Mouse (Mus musculus): ENCODE measurements around the gene Ube2c.

Gene Ube2c

DNA sequence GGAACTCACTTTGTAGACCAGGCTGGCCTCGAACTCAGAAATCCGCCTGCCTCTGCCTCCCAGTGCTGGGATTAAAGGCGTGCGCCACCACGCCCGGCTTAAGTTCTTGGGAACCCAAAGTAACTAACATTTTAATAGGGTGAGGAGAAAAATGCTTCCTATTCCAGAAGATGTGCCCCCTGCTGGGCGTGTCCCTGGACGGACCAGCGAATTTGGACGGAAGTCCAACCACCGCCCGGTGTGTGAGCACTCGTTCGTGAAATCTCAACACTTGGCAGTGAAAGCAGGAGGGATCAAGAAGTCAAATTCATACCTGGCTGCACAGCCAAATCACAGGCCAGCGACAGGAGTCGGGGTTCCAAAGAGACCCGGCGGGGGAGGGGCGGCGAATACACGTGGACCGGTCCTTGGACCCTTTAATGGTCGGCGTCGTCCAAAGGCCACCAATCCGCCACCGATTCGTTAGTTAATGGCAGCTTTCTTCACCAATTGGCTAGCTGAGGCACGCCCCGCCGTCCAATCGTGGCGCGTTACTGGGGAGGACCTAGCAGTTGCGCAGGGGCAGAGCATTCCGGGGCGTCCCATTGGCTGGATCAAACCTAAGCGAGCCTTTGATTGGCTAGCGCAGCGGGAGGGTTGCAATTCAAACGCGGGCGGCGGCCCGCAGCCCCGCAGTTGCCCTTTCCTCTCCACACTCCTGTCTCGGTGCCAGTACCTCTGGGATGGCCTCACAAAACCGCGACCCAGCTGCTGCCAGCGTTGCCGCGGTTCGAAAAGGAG, at the start of gene Ube2c:
TSS of gene Ube2c (plus strand) at position 641 of the 780 bp plus-strand sequence.
- peak; percentile 95 for DNase-seq (ENCODE audit: low read depth, low spot score)

DNA sequence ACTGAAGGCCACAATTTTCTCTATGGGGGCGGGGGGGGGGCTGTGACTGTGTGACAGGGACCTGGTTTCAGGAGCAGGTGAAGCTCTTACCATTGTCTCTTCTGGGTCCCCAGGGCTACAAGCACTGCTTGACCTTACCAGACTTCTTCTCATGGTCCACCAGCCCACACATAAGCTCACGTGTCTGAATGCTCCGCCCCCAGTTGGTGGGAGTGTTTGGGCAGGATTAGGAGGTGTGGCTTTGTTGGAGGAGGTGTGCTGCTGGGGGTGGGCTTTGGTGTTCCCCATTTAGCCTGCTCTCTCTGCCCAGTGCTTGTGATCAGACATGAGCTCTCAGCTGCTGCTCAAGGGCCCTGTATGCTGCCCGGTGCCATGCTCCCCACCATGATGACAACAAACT, 46.4 kb upstream of the Ube2c start:
- DNase-seq (ENCODE audit: low read depth, low spot score), result no peak

DNA sequence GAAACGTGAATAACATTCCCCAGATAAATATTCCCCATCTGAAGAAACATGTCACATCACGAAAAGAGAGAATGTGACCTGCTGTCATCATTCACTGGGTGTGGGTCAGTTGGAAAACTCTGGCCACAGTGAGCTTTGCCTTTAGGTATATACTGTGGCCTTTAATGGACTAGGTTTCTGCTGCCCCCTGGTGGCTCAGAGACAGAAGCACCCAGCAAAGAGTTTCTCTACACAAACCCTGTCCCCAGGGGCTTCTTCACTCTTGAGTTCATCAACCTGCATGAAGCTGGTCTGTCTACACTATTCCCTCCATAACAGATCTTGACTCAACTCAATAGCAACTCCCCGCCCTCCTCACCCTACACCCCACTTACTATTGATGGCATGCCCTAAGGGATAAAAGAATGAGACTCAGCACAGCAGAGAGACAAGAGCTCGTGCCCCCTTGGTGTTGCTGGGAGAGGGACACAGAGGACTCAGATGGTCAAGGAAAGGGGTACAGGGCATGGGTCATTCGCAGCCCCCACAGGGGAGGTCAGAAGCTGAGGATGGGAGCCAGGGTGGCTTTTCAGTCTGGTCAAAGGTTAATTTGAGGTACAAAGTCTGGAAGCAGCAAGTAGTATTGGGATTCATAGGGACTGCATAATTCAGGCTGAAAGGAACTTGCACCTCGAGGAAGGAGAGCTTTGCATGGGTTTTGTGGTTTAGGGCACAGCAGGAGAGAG, 43.6 kb upstream of the Ube2c start:
- DNase-seq (ENCODE audit: low read depth, low spot score), result no peak

- DNase-seq (ENCODE audit: low read depth, low spot score), result no peak
These were observed 38.0 kb upstream of the Ube2c start for GRCm38 (mm10) chr2:164731719-164732118.

DNA sequence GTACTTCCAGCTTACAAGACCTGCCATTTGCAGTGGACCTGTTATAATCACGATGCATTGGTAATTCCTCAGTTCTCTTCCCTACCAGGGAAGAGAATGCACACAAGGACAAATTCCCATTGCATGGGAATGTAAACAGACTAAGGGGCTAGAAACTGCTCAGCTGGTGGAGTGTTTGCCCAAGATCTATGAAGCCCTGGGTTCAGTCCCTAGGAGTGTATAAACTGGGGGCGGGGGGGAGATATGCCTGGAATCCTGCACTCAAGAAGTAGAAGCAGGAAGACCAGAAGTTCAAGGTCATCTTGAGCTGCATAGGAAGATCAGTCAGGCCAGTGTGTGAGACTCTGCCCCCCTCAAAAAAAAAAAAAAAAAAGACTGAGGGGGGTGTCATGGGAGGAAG, 36.4 kb upstream of the Ube2c start:
- DNase-seq (ENCODE audit: low read depth, low spot score), result no peak

- DNase-seq (ENCODE audit: low read depth, low spot score), result no peak
These were observed 34.9 kb upstream of the Ube2c start for GRCm38 (mm10) chr2:164734839-164735238.

DNA sequence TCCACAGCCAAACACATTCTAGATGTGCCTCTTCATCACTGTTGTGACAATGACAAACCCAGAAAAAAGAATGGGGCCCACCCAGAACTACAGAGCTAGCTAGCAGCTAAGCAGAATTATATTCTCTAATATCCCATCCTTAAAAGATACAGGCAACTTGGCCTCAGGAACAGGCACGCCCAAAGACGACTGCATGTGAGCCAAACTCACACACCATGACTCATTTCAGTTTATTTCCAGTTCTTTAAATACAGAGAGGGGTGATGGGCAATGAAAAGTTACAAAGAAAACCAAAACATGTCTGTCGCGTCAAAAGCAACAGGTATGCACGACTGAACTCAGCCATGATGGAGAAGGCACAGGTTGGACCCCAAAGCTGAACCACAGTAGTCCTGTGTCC, 34.3 kb upstream of the Ube2c start:
- DNase-seq (ENCODE audit: low read depth, low spot score), result no peak

DNA sequence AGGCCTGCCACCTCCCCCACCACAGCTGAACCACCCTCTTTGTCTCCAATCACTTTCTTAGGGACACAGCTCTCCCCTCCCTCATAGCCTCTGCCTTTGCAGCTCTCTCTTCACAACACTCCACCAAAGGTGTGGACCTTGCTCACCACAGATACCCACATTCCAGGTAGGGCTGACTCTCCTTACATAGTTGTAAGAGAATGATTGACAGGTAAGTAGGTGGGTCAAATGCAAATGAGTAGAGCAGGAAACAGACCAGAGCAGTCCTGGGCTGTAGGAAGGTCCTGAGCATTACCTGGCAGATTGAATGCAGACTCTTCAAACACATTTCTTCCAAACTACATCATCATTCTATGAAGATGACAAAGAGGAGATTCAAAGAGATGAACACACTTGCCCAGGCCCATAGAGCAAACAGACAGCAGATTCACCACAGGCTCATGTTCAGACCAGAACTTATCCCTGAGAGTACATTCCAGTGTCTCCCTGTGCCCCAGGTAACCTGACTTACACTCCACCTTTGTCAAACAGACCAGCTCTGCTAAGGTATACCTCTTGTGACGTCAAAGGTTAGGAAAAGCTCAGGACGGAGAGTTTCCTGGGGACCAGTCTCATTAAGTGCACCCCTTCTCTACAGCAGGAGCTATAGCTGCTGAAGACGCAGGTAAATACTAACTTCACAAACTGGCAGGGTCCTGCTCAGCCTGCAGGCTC, 32.2 kb upstream of the Ube2c start:
- DNase-seq (ENCODE audit: low read depth, low spot score), result no peak

- DNase-seq (ENCODE audit: low read depth, low spot score), result no peak
These were observed 29.8 kb upstream of the Ube2c start for GRCm38 (mm10) chr2:164739876-164740275.

- no peak for DNase-seq (ENCODE audit: low read depth, low spot score)
These were observed 24.7 kb upstream of the Ube2c start for GRCm38 (mm10) chr2:164744987-164745386.

- peak; percentile 83 for DNase-seq (ENCODE audit: low read depth, low spot score)
These were observed 23.7 kb upstream of the Ube2c start, which contains the start of the genes Wfdc3 and Dnttip1 for GRCm38 (mm10) chr2:164745843-164746479. TSS of gene Wfdc3 (minus strand) at chr2:164745931. TSS of gene Dnttip1 (plus strand) at chr2:164745983.

- DNase-seq (ENCODE audit: low read depth, low spot score), result no peak
These were observed 23.0 kb upstream of the Ube2c start for GRCm38 (mm10) chr2:164746693-164747092.

DNA sequence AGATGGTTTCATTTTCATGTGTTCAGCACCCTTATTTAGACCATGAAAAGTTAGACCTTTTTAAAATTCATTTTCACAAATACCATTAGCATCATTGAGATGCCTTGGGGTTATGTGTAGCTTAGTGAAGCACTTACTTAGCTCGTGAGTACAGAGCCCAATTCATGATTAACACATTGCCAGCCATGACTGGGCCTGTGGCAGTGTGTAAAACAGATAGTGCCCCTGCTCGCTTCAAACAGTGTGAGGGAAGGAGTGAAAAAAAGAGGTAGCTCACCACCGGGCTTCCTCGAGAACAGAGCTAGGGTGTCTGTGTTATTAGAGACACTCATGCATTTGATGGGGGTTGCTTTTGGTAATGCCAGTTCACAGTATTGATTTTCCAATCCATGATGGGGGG, 21.5 kb upstream of the Ube2c start:
- DNase-seq (ENCODE audit: low read depth, low spot score), result no peak

- no peak for DNase-seq (ENCODE audit: low read depth, low spot score)
These were observed 20.7 kb upstream of the Ube2c start for GRCm38 (mm10) chr2:164748991-164749390.

DNA sequence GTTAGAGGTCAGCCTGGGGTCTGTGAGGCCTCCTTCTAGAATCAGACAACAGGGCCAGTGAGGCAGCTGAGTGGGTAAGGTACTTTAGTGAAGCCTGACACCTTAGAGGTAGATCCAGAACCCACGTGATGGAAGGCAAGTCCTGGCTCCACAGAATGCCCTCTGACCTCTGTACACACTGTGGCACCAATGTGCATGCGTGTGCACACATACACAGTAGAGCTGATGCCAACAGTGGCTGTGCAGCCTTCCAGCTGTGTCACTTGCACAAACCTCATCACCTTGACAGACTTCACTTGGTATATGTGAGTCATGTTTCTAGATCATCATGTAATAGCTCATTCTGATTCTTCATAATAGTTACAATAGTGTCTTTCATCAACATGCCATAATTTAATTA, 17.2 kb upstream of the Ube2c start:
- no peak for DNase-seq (ENCODE audit: low read depth, low spot score)

DNA sequence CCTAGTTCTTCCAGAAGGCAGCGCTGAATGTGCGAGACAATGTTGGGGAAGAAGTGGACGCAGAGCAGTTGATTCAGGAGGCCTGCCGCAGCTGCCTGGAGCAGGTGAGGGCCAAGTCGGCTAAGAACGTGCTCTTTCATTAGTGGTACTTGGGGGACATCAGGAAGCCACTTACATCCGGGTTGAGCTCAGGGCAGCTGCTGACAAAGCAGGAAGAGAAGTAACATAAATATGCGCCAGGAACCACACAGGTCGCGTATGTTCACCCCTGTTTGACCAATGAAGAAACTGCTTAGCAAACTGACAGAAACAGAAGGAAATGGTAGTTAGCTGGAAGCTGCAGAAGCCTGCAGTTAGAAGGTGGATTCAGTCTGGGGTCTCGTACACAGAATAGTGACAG, 15.6 kb upstream of the Ube2c start:
- no peak for DNase-seq (ENCODE audit: low read depth, low spot score)

DNA sequence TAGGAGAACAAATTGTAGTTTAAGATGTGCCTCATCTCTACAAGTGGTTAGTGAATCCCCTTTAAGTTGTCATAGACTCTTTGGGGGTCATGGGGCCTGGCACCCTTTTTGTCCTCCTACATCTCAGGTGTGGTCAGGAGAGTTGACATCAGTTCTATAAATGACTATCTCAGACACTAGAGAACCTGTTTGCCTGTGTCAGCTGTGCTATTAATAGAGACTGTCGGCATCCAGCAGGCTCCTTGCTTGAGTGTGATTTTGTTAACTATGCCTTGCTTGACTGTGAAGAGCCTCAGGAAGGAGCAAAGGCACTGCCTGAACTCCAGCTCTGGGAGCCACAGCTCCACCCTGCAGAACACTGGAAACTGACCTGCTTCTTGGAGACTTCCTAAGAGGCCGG, 14.9 kb upstream of the Ube2c start:
- DNase-seq (ENCODE audit: low read depth, low spot score), result no peak

- DNase-seq (ENCODE audit: low read depth, low spot score), result no peak
These were observed 11.9 kb upstream of the Ube2c start for GRCm38 (mm10) chr2:164757841-164758240.

DNA sequence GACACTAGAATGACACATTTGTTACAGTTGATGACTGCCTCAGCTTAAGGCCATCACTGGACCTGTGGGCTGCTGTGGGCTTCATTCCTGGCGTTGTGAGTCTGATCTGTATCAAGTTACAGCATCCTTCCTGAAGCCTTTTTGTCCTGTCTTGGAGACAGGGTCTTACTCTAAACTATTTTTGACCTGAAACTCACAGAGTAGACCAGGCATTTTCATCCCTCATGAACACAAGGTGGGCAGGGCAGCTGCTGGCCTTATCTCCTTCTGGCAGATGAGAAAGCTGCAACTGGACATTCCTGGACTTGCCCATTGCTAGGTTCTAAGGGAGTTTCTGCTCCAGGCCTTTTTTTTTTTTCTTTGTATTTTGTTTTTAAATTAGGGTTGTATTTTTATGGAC, 11.0 kb upstream of the Ube2c start:
- DNase-seq (ENCODE audit: low read depth, low spot score), result no peak

GRCm38 (mm10) chr2:164760059-164760833, 9.5 kb upstream of the Ube2c start:
- no peak for DNase-seq (ENCODE audit: low read depth, low spot score)

GRCm38 (mm10) chr2:164761502-164761901, 8.2 kb upstream of the Ube2c start:
- no peak for DNase-seq (ENCODE audit: low read depth, low spot score)

All from WW6 (cell line).